Mouse (Mus musculus) forebrain, embryonic 15.5 days (tissue): ENCODE data around the gene Gm26938. TPM values are rescaled to one million over a fixed set of nuclear protein-coding genes. Genes with fewer than 3 reads are reported as not detected.

Experiments used
- ATAC-seq: fragments of 200-750 bp; cut with Nextera tagmentation; replicated peaks from 2 replicates; pipeline ENCODE4 v1.8.0; 2017; ENCODE audit warnings: mild to moderate bottlenecking, moderate TSS enrichment, moderate library complexity
- H3K27ac ChIP-seq: fragments of 300-500 bp; sonication (generic); replicated peaks from 2 replicates; pipeline ENCODE4 v1.5.1; 2015; ENCODE audit warnings: mild to moderate bottlenecking, inconsistent platforms
- H3K27me3 ChIP-seq: fragments of 300-500 bp; sonication (generic); 2 replicates; pipeline ENCODE4 v1.6.1; 2015; ENCODE audit warnings: inconsistent platforms
- H3K36me3 ChIP-seq: fragments of 300-500 bp; sonication (generic); 2 replicates; pipeline ENCODE4 v1.6.1; 2015; ENCODE audit warnings: mild to moderate bottlenecking, inconsistent platforms
- H3K4me1 ChIP-seq: fragments of 300-500 bp; sonication (generic); 2 replicates; pipeline ENCODE4 v1.6.1; 2015; ENCODE audit warnings: inconsistent platforms
- H3K4me2 ChIP-seq: fragments of 300-500 bp; sonication (generic); replicated peaks from 2 replicates; pipeline ENCODE4 v1.6.1; 2015; ENCODE audit warnings: mild to moderate bottlenecking, inconsistent platforms
- H3K4me3 ChIP-seq: fragments of 300-500 bp; sonication (generic); 2 replicates; pipeline ENCODE4 v1.5.1; 2015; ENCODE audit warnings: mild to moderate bottlenecking, inconsistent platforms
- H3K9ac ChIP-seq: fragments of 300-500 bp; sonication (generic); replicated peaks from 2 replicates; pipeline ENCODE4 v1.6.1; 2015; ENCODE audit warnings: mild to moderate bottlenecking, inconsistent platforms
- H3K9me3 ChIP-seq: fragments of 300-500 bp; sonication (generic); 2 replicates; pipeline ENCODE4 v1.6.1; 2016; ENCODE audit warnings: inconsistent platforms
- WGBS: fragments of 180-500 bp; shearing (Covaris S2); methylation state at CpG from one replicate; pipeline ENCODE4 v1.1.7; 2015; ENCODE audit warnings: mixed read lengths; 5-methylcytosine and 5-hydroxymethylcytosine counted together
- polyA plus RNA-seq: library from polyadenylated mRNA; unstranded; fragments of >200 nt; fragmentation: Nextera tagmentation; extraction: Ambion mirVana; gene quantifications from 2 replicates; pipeline ENCODE4 v1.2.1, GENCODE M21; 2015

Gene Gm26938
- not detected in 2 replicates for polyA plus RNA-seq

GRCm38 (mm10) chr5:139826357-139827055 is at the start of gene Gm26938, which contains the start of gene Psmg3:
Gm26938 (minus strand) TSS chr5:139826407.
Psmg3 (minus strand) TSS chr5:139826885.
- ATAC-seq: peak; percentile 86
- WGBS: under 1% methylated on average over 43 of the region's 43 CpGs

GRCm38 (mm10) chr5:139871526-139871925 is 45.3 kb upstream of the Gm26938 start:
- Histone ChIP-seq H3K36me3 (no peaks in the 10 kb centered on the region), H3K9me3 (no peaks in the 10 kb centered on the region), H3K4me3 (no peak overlapping the region), H3K27ac (no peak overlapping the region), H3K4me1 (no peaks in the 10 kb centered on the region), H3K4me2 (no peak overlapping the region), H3K9ac (no peak overlapping the region), H3K27me3 (no peaks in the 10 kb centered on the region)
- 80% methylated on average over 1 of the region's 1 CpGs for WGBS
- ATAC-seq: no peak

More at GRCm38 (mm10) chr5:139826357-139827055, at the start of gene Gm26938, which contains the start of gene Psmg3:
- no peaks in the 10 kb centered on the region for H3K27me3 ChIP-seq
- peak within 1 kb of the TSS; percentile 90 for H3K4me3 ChIP-seq
- H3K4me2 ChIP-seq: peak within 1 kb of the TSS; percentile 90
- H3K9ac ChIP-seq: peak within 1 kb of the TSS; percentile 83
- H3K36me3 ChIP-seq: peaks cover 18% of the 10 kb centered on the region
- H3K4me1 ChIP-seq: peaks cover 19% of the 10 kb centered on the region
- H3K27ac ChIP-seq: peak within 1 kb of the TSS; percentile 91
- H3K9me3 ChIP-seq: no peaks in the 10 kb centered on the region

- H3K27ac ChIP-seq: no peak overlapping the region
- 24% methylated on average over 4 of the region's 4 CpGs for WGBS
- ATAC-seq: no peak
- H3K4me3 ChIP-seq: no peak overlapping the region
- H3K36me3 ChIP-seq: no peaks in the 10 kb centered on the region
- H3K4me2 ChIP-seq: no peak overlapping the region
- H3K9ac ChIP-seq: no peak overlapping the region
- no peaks in the 10 kb centered on the region for H3K9me3 ChIP-seq
- no peaks in the 10 kb centered on the region for H3K27me3 ChIP-seq
- H3K4me1 ChIP-seq: no peaks in the 10 kb centered on the region
Measured at GRCm38 (mm10) chr5:139870886-139871285, 44.7 kb upstream of the Gm26938 start.

- no peak overlapping the region for H3K9ac ChIP-seq
- H3K27me3 ChIP-seq: no peaks in the 10 kb centered on the region
- peaks cover 20% of the 10 kb centered on the region for H3K4me1 ChIP-seq
- peak overlapping the region; percentile 19; the same call in 1 of the 2 replicates for H3K27ac ChIP-seq
- no peaks in the 10 kb centered on the region for H3K36me3 ChIP-seq
- WGBS: 17% methylated on average over 4 of the region's 4 CpGs
- H3K4me2 ChIP-seq: no peak overlapping the region
- no peaks in the 10 kb centered on the region for H3K9me3 ChIP-seq
- peak; percentile 76 for ATAC-seq
- no peak overlapping the region for H3K4me3 ChIP-seq
Measured at GRCm38 (mm10) chr5:139862759-139863158, 36.6 kb upstream of the Gm26938 start.

GRCm38 (mm10) chr5:139860328-139861104 is 34.3 kb upstream of the Gm26938 start:
- WGBS: 3% methylated on average over 15 of the region's 15 CpGs
- H3K4me3 ChIP-seq: no peak overlapping the region
- no peaks in the 10 kb centered on the region for H3K27me3 ChIP-seq
- peak overlapping the region; percentile 30 for H3K4me2 ChIP-seq
- no peak overlapping the region; the same call in 1 of the 2 replicates for H3K27ac ChIP-seq
- H3K9me3 ChIP-seq: no peaks in the 10 kb centered on the region
- H3K4me1 ChIP-seq: peaks cover 20% of the 10 kb centered on the region
- no peaks in the 10 kb centered on the region for H3K36me3 ChIP-seq
- no peak overlapping the region for H3K9ac ChIP-seq
- peak; percentile 43; the same call in 1 of the 2 replicates for ATAC-seq

GRCm38 (mm10) chr5:139849626-139850320 is 23.6 kb upstream of the Gm26938 start:
- Histone ChIP-seq H3K36me3 (no peaks in the 10 kb centered on the region), H3K9ac (no peak overlapping the region), H3K9me3 (peaks cover 3% of the 10 kb centered on the region; the same call in 1 of the 2 replicates), H3K4me1 (no peaks in the 10 kb centered on the region), H3K27ac (no peak overlapping the region), H3K4me2 (no peak overlapping the region), H3K27me3 (no peaks in the 10 kb centered on the region), H3K4me3 (no peak overlapping the region)
- no peak for ATAC-seq
- 73% methylated on average over 12 of the region's 12 CpGs for WGBS

- Histone ChIP-seq H3K27ac (no peak overlapping the region), H3K4me2 (no peak overlapping the region), H3K4me1 (no peaks in the 10 kb centered on the region), H3K9ac (no peak overlapping the region), H3K9me3 (no peaks in the 10 kb centered on the region), H3K4me3 (no peak overlapping the region), H3K36me3 (no peaks in the 10 kb centered on the region), H3K27me3 (no peaks in the 10 kb centered on the region)
- ATAC-seq: no peak
- WGBS: 33% methylated on average over 3 of the region's 3 CpGs
Measured at GRCm38 (mm10) chr5:139839142-139839541, 12.9 kb upstream of the Gm26938 start.

GRCm38 (mm10) chr5:139838476-139838892 is 12.3 kb upstream of the Gm26938 start:
- Histone ChIP-seq H3K27me3 (no peaks in the 10 kb centered on the region), H3K4me2 (no peak overlapping the region), H3K4me3 (no peak overlapping the region), H3K27ac (no peak overlapping the region), H3K9ac (no peak overlapping the region), H3K36me3 (no peaks in the 10 kb centered on the region), H3K4me1 (no peaks in the 10 kb centered on the region), H3K9me3 (no peaks in the 10 kb centered on the region)
- peak; percentile 72 for ATAC-seq
- WGBS: 11% methylated on average over 2 of the region's 2 CpGs

GRCm38 (mm10) chr5:139835706-139836105 is 9.5 kb upstream of the Gm26938 start:
- 86% methylated on average over 7 of the region's 7 CpGs for WGBS
- H3K27ac ChIP-seq: no peak overlapping the region
- H3K9ac ChIP-seq: no peak overlapping the region
- H3K4me1 ChIP-seq: no peaks in the 10 kb centered on the region
- H3K4me2 ChIP-seq: no peak overlapping the region
- no peaks in the 10 kb centered on the region for H3K9me3 ChIP-seq
- H3K27me3 ChIP-seq: no peaks in the 10 kb centered on the region
- no peaks in the 10 kb centered on the region for H3K36me3 ChIP-seq
- ATAC-seq: no peak
- H3K4me3 ChIP-seq: no peak overlapping the region

GRCm38 (mm10) chr5:139832125-139832524 is 5.9 kb upstream of the Gm26938 start:
- H3K9me3 ChIP-seq: no peaks in the 10 kb centered on the region
- no peaks in the 10 kb centered on the region for H3K4me1 ChIP-seq
- H3K27ac ChIP-seq: no peak overlapping the region
- no peaks in the 10 kb centered on the region for H3K36me3 ChIP-seq
- no peak overlapping the region for H3K4me3 ChIP-seq
- no peak for ATAC-seq
- no peak overlapping the region for H3K4me2 ChIP-seq
- H3K27me3 ChIP-seq: no peaks in the 10 kb centered on the region
- H3K9ac ChIP-seq: no peak overlapping the region
- 80% methylated on average over 7 of the region's 7 CpGs for WGBS

GRCm38 (mm10) chr5:139830734-139831133 is 4.5 kb upstream of the Gm26938 start:
- Histone ChIP-seq H3K4me1 (peaks cover 5% of the 10 kb centered on the region), H3K27ac (no peak overlapping the region), H3K4me3 (no peak overlapping the region), H3K27me3 (no peaks in the 10 kb centered on the region), H3K9ac (no peak overlapping the region), H3K4me2 (no peak overlapping the region), H3K9me3 (no peaks in the 10 kb centered on the region), H3K36me3 (no peaks in the 10 kb centered on the region)
- 84% methylated on average over 3 of the region's 3 CpGs for WGBS
- no peak for ATAC-seq

- no peak overlapping the region for H3K4me3 ChIP-seq
- no peak overlapping the region for H3K4me2 ChIP-seq
- ATAC-seq: no peak
- 74% methylated on average over 13 of the region's 13 CpGs for WGBS
- H3K9me3 ChIP-seq: no peaks in the 10 kb centered on the region
- H3K27ac ChIP-seq: no peak overlapping the region
- H3K9ac ChIP-seq: no peak overlapping the region
- peaks cover 18% of the 10 kb centered on the region for H3K4me1 ChIP-seq
- H3K27me3 ChIP-seq: no peaks in the 10 kb centered on the region
- no peaks in the 10 kb centered on the region for H3K36me3 ChIP-seq
Measured at GRCm38 (mm10) chr5:139829384-139829783, 3.2 kb upstream of the Gm26938 start.
